Mouse (Mus musculus): Measurements from ENCODE around the gene Gfy. TPM values are rescaled to one million over a fixed set of nuclear protein-coding genes. Genes with fewer than 3 reads are reported as not detected.
A peak's percentile ranks its signal among the peaks of the same experiment; 100 is the strongest.

The Gfy gene
- total and polyA plus RNA-seq, 3 experiments = not detected

DNA sequence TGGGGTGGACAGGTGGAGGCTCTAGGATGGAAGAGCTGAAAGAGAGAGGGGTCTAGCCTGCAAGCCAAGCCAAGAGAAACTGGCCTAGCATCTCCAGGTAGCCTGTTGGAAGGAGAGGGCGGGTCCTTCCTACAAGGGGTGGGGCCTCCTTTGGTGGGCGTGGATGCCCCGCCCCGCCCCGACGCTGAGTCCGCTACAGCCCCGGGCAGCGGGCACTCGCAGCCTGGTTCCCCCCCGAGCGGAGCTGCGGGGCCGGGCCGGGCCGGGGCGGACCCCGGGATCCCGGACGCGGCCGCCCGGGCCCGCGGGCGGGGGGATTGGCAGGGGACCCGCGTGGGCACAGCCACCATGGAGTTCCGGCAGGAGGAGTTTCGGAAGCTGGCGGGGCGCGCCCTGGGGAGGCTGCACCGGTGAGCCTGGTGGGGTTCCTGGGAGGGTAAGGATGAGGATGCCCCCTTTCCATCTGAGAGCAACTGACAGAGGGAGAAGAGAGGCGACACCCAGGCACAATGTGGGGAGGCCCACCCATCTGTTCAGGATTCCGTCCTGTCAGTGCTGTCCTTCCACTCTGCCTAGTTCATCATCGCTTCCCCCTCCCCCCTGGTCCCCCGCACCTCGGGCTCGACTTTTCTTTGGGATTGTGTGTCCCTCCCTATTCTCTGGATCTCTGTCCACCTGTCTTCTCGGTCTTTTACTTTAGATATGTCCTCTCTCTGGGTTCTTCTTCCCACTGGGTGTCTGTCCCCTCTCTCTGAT is 15.5 kb downstream of the Gfy start, which contains the start of gene Slc17a7:
Gene Slc17a7, plus strand, starts transcription at position 215 of the 756 bp plus-strand sequence.
- Histone ChIP-seq H3K36me3 (ENCODE audit: control insufficient read depth, insufficient read depth, low read length) (no peaks in the 10 kb centered on the region), H3K4me3 (peak within 1 kb of the TSS; percentile 39), H3K27ac (no peak within 1 kb of the TSS), H3K27me3 (ENCODE audit: control insufficient read depth, insufficient read depth, low read length) (peaks cover 7% of the 10 kb centered on the region), H3K9ac (ENCODE audit: low read depth, low read length) (no peak within 1 kb of the TSS), H3K79me2 (replicated peaks; ENCODE audit: control insufficient read depth, insufficient read depth, low read length) (no peaks in the 10 kb centered on the region), H3K4me1 (ENCODE audit: control insufficient read depth, insufficient read depth, low read length) (peaks cover 2% of the 10 kb centered on the region)
- intact Hi-C loops (cut with DNase I) = loop anchor here (5.0 kb wide), 1 partner anchor 133 kb away; no protein-coding TSS in a partner anchor
- 5% methylated on average over 41 of the region's 41 CpGs for WGBS
- TF ChIP-seq EP300 (IDR thresholded peaks at IDR 0.05; ENCODE audit: insufficient read depth, low read depth, low read length) (no peak), CTCF (IDR thresholded peaks at IDR 0.05) (no peak), POLR2A (IDR thresholded peaks at IDR 0.05; ENCODE audit: insufficient read depth, low read depth, low read length) (no peak)
- DNase-seq = no peak

DNA sequence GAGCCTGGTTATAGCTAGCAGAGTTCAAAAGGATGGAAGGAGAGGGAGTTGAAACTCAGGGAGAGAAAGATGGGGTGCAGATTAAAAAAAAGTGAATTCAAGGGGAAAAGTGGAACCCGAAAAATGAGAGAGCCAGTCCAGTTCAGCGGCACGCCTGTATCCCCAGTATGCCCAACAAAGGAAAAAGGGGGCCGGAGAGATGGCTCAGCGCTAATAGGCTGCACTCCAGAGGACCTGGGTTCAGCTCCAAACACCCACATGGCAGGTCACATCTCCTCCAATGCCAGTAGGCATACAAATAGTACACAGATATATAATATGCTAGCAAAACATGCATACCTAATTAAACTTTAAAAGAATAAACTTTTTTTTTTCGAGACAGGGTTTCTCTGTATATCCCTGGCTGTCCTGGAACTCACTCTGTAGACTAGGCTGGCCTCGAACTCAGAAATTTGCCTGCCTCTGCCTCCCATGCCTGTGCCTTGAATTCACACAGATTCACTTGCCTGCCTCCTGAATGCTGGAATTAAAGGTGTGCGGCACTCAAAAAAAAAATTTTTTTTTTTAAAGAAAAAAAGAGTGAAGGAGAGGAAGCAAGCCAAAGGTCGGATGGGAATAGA is 16.3 kb downstream of the Gfy start:
- Histone ChIP-seq H3K36me3 (ENCODE audit: control insufficient read depth, insufficient read depth, low read length) (no peaks in the 10 kb centered on the region), H3K9ac (ENCODE audit: low read depth, low read length) (no peak overlapping the region), H3K27ac (no peak overlapping the region), H3K27me3 (ENCODE audit: control insufficient read depth, insufficient read depth, low read length) (peaks cover 3% of the 10 kb centered on the region; the same call in 1 of the 2 replicates), H3K4me3 (no peak overlapping the region), H3K79me2 (replicated peaks; ENCODE audit: control insufficient read depth, insufficient read depth, low read length) (no peaks in the 10 kb centered on the region), H3K4me1 (ENCODE audit: control insufficient read depth, insufficient read depth, low read length) (peaks cover 2% of the 10 kb centered on the region)
- intact Hi-C loops (cut with DNase I) = loop anchor here (1.0 to 5.0 kb wide), 2 partner anchors 35 to 134 kb away; no protein-coding TSS in a partner anchor
- 79% methylated on average over 9 of the region's 9 CpGs for WGBS
- no peak for TF ChIP-seq CTCF (IDR thresholded peaks at IDR 0.05)
- no peak for TF ChIP-seq POLR2A (IDR thresholded peaks at IDR 0.05; ENCODE audit: insufficient read depth, low read depth, low read length)
- TF ChIP-seq EP300 (IDR thresholded peaks at IDR 0.05; ENCODE audit: insufficient read depth, low read depth, low read length) = no peak
- DNase-seq = no peak

DNA sequence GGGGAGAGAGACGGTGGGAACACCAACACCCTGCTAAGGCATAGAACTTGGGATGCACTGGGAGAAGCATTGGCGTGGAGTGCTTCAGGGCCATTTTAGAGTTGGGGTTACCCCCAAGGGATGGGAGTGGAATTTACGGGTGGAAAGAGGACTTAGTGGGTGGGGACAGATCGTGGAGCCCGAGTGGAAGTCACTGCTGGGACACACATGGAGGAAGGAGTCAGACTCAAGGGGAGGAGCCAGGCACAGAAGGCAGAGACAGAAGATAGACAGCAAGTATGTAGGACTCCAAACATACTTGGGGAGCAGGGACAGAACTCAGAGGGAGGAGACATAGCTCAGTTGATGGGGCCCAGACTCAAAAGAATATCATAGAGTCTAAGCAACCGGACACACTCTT is 16.8 kb downstream of the Gfy start:
- no peak for DNase-seq
- 21% methylated on average over 6 of the region's 6 CpGs for WGBS
- no peak for TF ChIP-seq POLR2A (IDR thresholded peaks at IDR 0.05; ENCODE audit: insufficient read depth, low read depth, low read length)
- TF ChIP-seq EP300 (IDR thresholded peaks at IDR 0.05; ENCODE audit: insufficient read depth, low read depth, low read length) = no peak
- TF ChIP-seq CTCF (IDR thresholded peaks at IDR 0.05) = no peak
- intact Hi-C loops (cut with DNase I) = loop anchor here (1.0 to 5.0 kb wide), 2 partner anchors 36 to 135 kb away; no protein-coding TSS in a partner anchor
- H3K4me3 ChIP-seq = peak overlapping the region; percentile 42
- no peak overlapping the region for H3K9ac ChIP-seq (ENCODE audit: low read depth, low read length)
- H3K27me3 ChIP-seq (ENCODE audit: control insufficient read depth, insufficient read depth, low read length) = peaks cover 3% of the 10 kb centered on the region; the same call in 1 of the 2 replicates
- no peaks in the 10 kb centered on the region for H3K36me3 ChIP-seq (ENCODE audit: control insufficient read depth, insufficient read depth, low read length)
- no peaks in the 10 kb centered on the region for H3K79me2 ChIP-seq (replicated peaks; ENCODE audit: control insufficient read depth, insufficient read depth, low read length)
- no peak overlapping the region for H3K27ac ChIP-seq
- peaks cover 2% of the 10 kb centered on the region for H3K4me1 ChIP-seq (ENCODE audit: control insufficient read depth, insufficient read depth, low read length)

DNA sequence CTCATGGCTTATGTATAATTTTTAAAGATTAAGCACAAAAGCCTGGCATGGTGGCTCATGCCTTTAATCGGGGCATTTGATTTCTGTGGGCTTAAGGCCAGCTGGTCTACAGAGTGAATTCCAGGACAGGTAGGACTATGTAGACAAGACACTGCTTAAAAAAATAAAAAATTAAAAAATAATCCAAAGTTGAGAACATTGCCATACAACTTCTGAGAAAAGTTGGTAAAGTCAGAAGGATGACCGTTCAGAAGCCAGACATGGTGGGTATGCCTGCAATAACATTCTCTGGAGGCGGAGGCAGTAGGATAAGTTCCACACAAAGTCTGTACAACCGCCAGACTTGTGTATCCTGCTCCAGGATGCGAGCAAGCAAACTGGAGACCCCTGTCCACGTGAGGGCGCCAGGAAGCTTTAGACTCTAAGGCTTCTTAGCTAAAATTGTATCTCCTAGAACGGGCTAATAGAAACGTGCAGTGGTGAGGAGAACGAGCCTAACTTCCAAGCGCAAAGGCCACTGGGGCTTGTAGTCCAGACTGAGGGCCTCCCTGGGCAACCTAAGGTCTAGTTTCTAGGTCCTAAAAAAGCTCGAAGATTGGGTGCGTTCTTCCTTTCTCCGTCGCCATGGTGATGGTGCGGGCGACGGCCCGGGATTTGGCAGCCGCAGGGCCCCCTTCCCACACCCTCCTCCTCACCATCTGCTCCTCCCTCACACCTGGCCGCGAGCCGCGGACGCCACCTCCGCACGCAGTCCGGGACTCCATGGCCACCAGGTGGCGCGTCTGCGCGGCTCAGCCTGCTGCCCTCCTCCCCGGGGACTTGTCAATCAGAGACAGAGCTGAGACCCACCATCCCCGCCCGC is 17.5 kb downstream of the Gfy start:
- Histone ChIP-seq H3K27me3 (ENCODE audit: control insufficient read depth, insufficient read depth, low read length) (peaks cover 3% of the 10 kb centered on the region; the same call in 1 of the 2 replicates), H3K79me2 (replicated peaks; ENCODE audit: control insufficient read depth, insufficient read depth, low read length) (no peaks in the 10 kb centered on the region), H3K36me3 (ENCODE audit: control insufficient read depth, insufficient read depth, low read length) (no peaks in the 10 kb centered on the region), H3K9ac (ENCODE audit: low read depth, low read length) (0 out of 2 replicates have a peak overlapping the region, but pooled peaks have one; percentile 22), H3K27ac (no peak overlapping the region), H3K4me1 (ENCODE audit: control insufficient read depth, insufficient read depth, low read length) (peaks cover 2% of the 10 kb centered on the region), H3K4me3 (peak overlapping the region; percentile 42)
- peak; percentile 90 to 93 for DNase-seq
- WGBS = 4% methylated on average over 35 of the region's 35 CpGs
- TF ChIP-seq POLR2A (IDR thresholded peaks at IDR 0.05; ENCODE audit: insufficient read depth, low read depth, low read length) (no peak; the same call in 1 of the 2 replicates), EP300 (IDR thresholded peaks at IDR 0.05; ENCODE audit: insufficient read depth, low read depth, low read length) (0 out of 2 replicates have a peak, but pooled peaks have one; percentile 43), CTCF (IDR thresholded peaks at IDR 0.05) (peak; percentile 81)
- intact Hi-C loops (cut with DNase I) = loop anchor here (1.0 to 5.0 kb wide), 2 partner anchors 36 to 135 kb away; no protein-coding TSS in a partner anchor

DNA sequence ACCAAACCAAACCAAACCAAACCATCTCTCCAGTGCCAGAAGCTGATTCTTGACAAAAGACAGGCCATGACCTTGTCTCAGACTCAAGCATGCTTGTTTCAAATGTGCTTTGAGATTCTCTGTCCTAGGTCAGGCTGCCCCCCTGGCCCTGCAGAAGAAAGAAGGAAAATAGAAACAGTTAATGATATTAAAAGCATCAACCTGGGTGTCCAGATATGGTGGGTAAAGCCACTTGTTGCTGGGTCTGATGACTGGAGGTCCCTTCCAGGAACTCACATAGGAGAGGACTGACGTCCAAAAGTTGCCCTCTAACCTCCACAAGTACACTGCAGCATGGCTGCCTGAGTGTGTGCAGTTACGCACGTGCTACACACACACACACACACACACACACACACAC is 18.5 kb downstream of the Gfy start:
- no peak for DNase-seq
- Histone ChIP-seq H3K4me1 (ENCODE audit: control insufficient read depth, insufficient read depth, low read length) (peaks cover 2% of the 10 kb centered on the region), H3K79me2 (replicated peaks; ENCODE audit: control insufficient read depth, insufficient read depth, low read length) (no peaks in the 10 kb centered on the region), H3K9ac (ENCODE audit: low read depth, low read length) (no peak overlapping the region), H3K4me3 (no peak overlapping the region), H3K27ac (no peak overlapping the region), H3K36me3 (ENCODE audit: control insufficient read depth, insufficient read depth, low read length) (no peaks in the 10 kb centered on the region), H3K27me3 (ENCODE audit: control insufficient read depth, insufficient read depth, low read length) (peaks cover 3% of the 10 kb centered on the region; the same call in 1 of the 2 replicates)
- WGBS = 89% methylated on average over 3 of the region's 3 CpGs
- intact Hi-C loops (cut with DNase I) = loop anchor here (5.0 kb wide), 1 partner anchor 136 kb away; no protein-coding TSS in a partner anchor
- TF ChIP-seq CTCF (IDR thresholded peaks at IDR 0.05) (no peak), POLR2A (IDR thresholded peaks at IDR 0.05; ENCODE audit: insufficient read depth, low read depth, low read length) (no peak), EP300 (IDR thresholded peaks at IDR 0.05; ENCODE audit: insufficient read depth, low read depth, low read length) (no peak)

Measured in heart, adult 2 months (tissue).